Mouse (Mus musculus) C2C12 (cell line): ENCODE measurements around the gene Mrtfb. TPM values are rescaled to one million over a fixed set of nuclear protein-coding genes. Genes with fewer than 3 reads are reported as not detected.

Experiments
- H3K27me3 ChIP-seq: one replicate; pipeline ENCODE4 v1.6.1; 2011; ENCODE audit not compliant: control insufficient read depth, insufficient read depth, insufficient read length
- H3K36me3 ChIP-seq: one replicate; pipeline ENCODE4 v1.6.1; 2011; ENCODE audit not compliant: control insufficient read depth, insufficient read depth
- H3K4me3 ChIP-seq: one replicate; pipeline ENCODE4 v1.5.1; 2011; ENCODE audit warnings: mild to moderate bottlenecking, control low read depth; ENCODE audit not compliant: poor library complexity, insufficient read depth, severe bottlenecking
- H3K79me2 ChIP-seq: one replicate; pipeline ENCODE4 v1.6.1; 2011; ENCODE audit not compliant: control insufficient read depth, insufficient read depth
- H3K79me3 ChIP-seq: one replicate; pipeline ENCODE4 v1.6.1; 2011; ENCODE audit warnings: low read depth, control low read depth
- H3ac ChIP-seq: one replicate; pipeline ENCODE3; 2011; ENCODE audit warnings: low read depth; ENCODE audit not compliant: control insufficient read depth, insufficient read length
- CEBPB ChIP-seq: IDR thresholded peaks from one replicate; pipeline ENCODE4 v1.6.1; 2011; ENCODE audit warnings: low read depth, mild to moderate bottlenecking, control low read depth, moderate library complexity
- CTCF ChIP-seq: IDR thresholded peaks from one replicate; pipeline ENCODE4 v1.5.1; 2011; ENCODE audit not compliant: control insufficient read depth, insufficient read depth, insufficient read length
- FOSL1 ChIP-seq: IDR thresholded peaks from one replicate; pipeline ENCODE4 v1.8.0; 2011; ENCODE audit warnings: mild to moderate bottlenecking, low read length; ENCODE audit not compliant: poor library complexity, insufficient read depth, severe bottlenecking
- MAX ChIP-seq: IDR thresholded peaks from one replicate; pipeline ENCODE4 v1.6.1; 2011; ENCODE audit warnings: mild to moderate bottlenecking, control low read depth
- MYOD1 ChIP-seq: IDR thresholded peaks from one replicate; pipeline ENCODE4 v1.6.1; 2011; ENCODE audit warnings: low read depth; ENCODE audit not compliant: control insufficient read depth, insufficient read length
- MYOG ChIP-seq: IDR thresholded peaks from one replicate; pipeline ENCODE4 v1.6.1; 2011; ENCODE audit not compliant: control insufficient read depth, insufficient read length; ENCODE audit errors: extremely low read depth
- USF1 ChIP-seq: IDR thresholded peaks from one replicate; pipeline ENCODE4 v1.6.1; 2011; ENCODE audit warnings: low read depth, mild to moderate bottlenecking, control low read depth, moderate library complexity
- polyA plus RNA-seq: library from polyadenylated mRNA; unstranded; fragments of >200 nt; fragmentation: generic; extraction: Trizol; gene quantifications from one replicate; pipeline ENCODE4 v1.2.1, GENCODE M21; 2012; ENCODE audit warnings: missing spikeins

Mrtfb gene
- polyA plus RNA-seq, 1 experiment, result 6.6 TPM

DNA sequence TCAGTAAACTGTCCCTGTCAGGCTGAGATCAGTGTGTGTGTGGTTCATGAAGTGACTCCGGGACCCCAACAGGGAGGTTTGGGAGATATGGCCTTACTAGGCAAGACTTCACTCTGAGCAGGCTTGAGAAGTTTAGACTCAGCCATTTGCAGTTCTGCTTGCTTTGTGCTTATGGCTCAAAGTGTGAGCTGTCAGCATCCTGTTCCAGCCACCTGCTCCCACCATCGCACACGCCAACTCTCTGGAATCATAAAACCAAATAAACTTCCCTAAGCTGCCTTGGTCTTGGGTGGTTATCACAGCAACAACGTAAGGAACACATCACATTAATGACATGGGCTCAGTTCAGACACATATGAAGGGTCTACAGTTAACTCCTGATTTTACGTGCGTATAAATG, 169.5 kb downstream of the Mrtfb start:
- Histone ChIP-seq H3K79me2 (no peaks in the 10 kb centered on the region), H3K79me3 (no peaks in the 10 kb centered on the region), H3K36me3 (no peaks in the 10 kb centered on the region), H3K4me3 (no peak overlapping the region), H3ac (no peak overlapping the region), H3K27me3 (no peaks in the 10 kb centered on the region)
- TF ChIP-seq MYOD1 (no peak), FOSL1 (no peak), MAX (no peak), MYOG (no peak), CTCF (no peak), CEBPB (no peak), USF1 (no peak)

DNA sequence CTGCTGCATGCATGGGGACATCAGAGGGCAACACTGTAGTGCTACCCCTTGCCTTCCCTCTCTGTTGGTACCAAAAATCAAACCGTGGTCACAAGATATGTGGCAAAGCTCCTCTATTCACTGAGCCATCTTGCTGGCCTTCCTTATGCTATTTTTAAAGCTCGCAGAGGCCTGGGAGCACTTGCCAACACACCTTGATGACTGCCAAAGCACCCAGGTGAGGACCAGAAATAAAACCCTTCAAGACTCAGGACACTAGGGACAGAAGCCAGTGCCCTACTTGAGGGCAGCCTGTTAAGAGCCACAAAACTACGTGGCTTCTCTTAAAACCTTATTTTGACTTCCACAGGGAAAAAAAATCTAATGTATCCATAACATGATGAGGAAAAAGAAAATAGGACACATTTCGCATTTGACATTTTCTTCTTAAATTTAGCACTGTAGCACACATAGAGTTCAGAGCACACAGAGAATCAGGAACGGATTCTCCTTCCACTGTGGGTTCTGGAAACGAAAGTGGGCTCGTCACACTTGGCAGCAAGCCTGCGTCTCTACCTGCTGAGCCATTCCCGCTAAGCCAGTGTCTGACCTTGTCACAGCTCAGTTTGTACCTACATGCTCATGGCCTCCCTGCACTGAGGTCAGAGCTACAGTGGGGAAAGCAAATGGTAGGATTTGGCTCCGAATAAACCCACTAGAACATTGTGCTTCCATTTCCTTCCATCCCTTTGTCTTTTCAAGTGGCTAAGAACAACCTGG, 170.7 kb downstream of the Mrtfb start:
- TF ChIP-seq CTCF, result no peak
- TF ChIP-seq FOSL1, result no peak
- no peak for TF ChIP-seq MAX
- TF ChIP-seq USF1, result no peak
- TF ChIP-seq MYOD1, result no peak
- no peak for TF ChIP-seq CEBPB
- TF ChIP-seq MYOG, result no peak
- H3K4me3 ChIP-seq, result no peak overlapping the region
- H3K79me3 ChIP-seq, result no peaks in the 10 kb centered on the region
- H3K27me3 ChIP-seq, result no peaks in the 10 kb centered on the region
- no peak overlapping the region for H3ac ChIP-seq
- H3K36me3 ChIP-seq, result no peaks in the 10 kb centered on the region
- no peaks in the 10 kb centered on the region for H3K79me2 ChIP-seq

GRCm38 (mm10) chr16:13428077-13428476, 171.8 kb downstream of the Mrtfb start:
- Histone ChIP-seq H3ac (no peak overlapping the region), H3K36me3 (no peaks in the 10 kb centered on the region), H3K79me3 (no peaks in the 10 kb centered on the region), H3K79me2 (no peaks in the 10 kb centered on the region), H3K4me3 (no peak overlapping the region), H3K27me3 (no peaks in the 10 kb centered on the region)
- TF ChIP-seq CTCF (no peak), MAX (no peak), CEBPB (no peak), MYOG (no peak), USF1 (no peak)

GRCm38 (mm10) chr16:13428806-13429205, 172.5 kb downstream of the Mrtfb start:
- Histone ChIP-seq H3K79me3 (no peaks in the 10 kb centered on the region), H3K79me2 (no peaks in the 10 kb centered on the region), H3K27me3 (no peaks in the 10 kb centered on the region), H3K36me3 (no peaks in the 10 kb centered on the region), H3ac (no peak overlapping the region), H3K4me3 (no peak overlapping the region)
- no peak for TF ChIP-seq USF1
- peak; percentile 91 for TF ChIP-seq MYOD1
- TF ChIP-seq MYOG, result no peak

DNA sequence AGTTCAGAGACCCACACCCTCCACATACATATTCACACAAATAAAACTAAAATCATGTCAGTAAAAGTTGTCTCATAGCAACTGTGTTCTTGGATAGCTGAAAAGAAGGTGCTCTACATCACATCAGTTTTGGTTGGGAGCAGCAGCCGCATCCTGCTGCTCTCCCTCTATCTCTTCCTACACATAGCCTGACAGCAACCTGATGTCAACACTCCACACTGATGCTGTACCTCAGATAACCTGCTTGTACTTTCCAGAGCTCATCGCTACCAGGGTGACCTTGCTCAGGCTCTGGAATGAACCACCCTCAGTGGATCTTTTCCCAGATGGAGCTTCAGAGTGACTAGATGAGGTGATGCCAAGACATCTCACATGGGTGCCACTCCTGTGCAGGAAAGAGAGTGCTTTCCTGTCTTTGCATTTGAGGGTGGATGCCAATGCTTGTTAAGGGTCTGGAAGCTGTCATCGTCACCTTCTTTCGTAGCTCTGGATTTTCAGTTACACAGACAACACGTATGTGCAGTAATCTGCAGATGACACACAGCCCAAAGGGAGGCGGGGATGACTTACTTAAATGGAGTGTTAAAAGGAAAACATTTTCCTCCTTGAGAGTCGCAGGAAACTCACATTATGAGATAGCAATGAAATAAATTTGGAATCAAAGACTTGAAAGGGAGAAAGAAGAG, 173.8 kb downstream of the Mrtfb start:
- no peaks in the 10 kb centered on the region for H3K79me2 ChIP-seq
- H3K4me3 ChIP-seq, result no peak overlapping the region
- TF ChIP-seq CEBPB (no peak), FOSL1 (no peak), CTCF (no peak)
- no peaks in the 10 kb centered on the region for H3K79me3 ChIP-seq
- no peaks in the 10 kb centered on the region for H3K36me3 ChIP-seq
- no peak overlapping the region for H3ac ChIP-seq
- H3K27me3 ChIP-seq, result no peaks in the 10 kb centered on the region

DNA sequence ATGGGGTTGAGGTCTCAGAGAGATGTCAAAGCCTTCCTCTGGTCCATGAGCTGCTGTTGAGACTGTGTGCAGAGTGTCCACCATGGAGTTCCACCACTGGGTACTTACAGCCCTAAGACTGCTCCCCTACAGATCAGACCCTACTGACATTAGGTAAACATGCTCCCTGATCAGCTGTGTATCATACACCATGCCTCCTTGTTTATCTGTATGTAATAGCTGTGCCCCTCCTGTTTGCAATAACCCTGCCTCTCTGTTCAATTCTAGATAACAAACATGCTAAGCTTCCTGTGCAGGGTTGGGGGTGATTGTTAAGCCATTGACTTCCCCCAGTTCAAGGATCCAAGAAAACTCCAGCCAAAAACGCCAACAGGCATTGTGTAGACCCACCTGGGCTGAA, 174.7 kb downstream of the Mrtfb start:
- Histone ChIP-seq H3K27me3 (no peaks in the 10 kb centered on the region), H3K79me2 (no peaks in the 10 kb centered on the region), H3K4me3 (no peak overlapping the region), H3K79me3 (no peaks in the 10 kb centered on the region), H3K36me3 (no peaks in the 10 kb centered on the region), H3ac (no peak overlapping the region)
- no peak for TF ChIP-seq CEBPB
- no peak for TF ChIP-seq CTCF
- TF ChIP-seq MAX, result no peak
- TF ChIP-seq FOSL1, result no peak
- TF ChIP-seq MYOG, result no peak
